Mouse (Mus musculus) limb, embryonic 13.5 days (tissue): ENCODE results near the gene Lrrk1. TPM values are rescaled to one million over a fixed set of nuclear protein-coding genes. Genes with fewer than 3 reads are reported as not detected.
"Not testable (repeated sequence)": the region's sequence is repeated elsewhere in the genome, so short reads cannot be mapped to it uniquely, and the experiment has no call there.

Source experiments
- ATAC-seq: fragments of 200-750 bp; cut with Nextera tagmentation; 2 replicates; pipeline ENCODE4 v1.8.0; 2017; ENCODE audit warnings: low read depth, moderate number of reproducible peaks, moderate TSS enrichment; ENCODE audit not compliant: low FRiP score
- H3K27ac ChIP-seq: fragments of 300-500 bp; sonication (generic); 2 replicates; pipeline ENCODE4 v1.5.1; 2015; ENCODE audit warnings: inconsistent platforms, mild to moderate bottlenecking, moderate library complexity
- H3K27me3 ChIP-seq: fragments of 300-500 bp; sonication (generic); 2 replicates; pipeline ENCODE4 v1.6.1; 2015; ENCODE audit warnings: mild to moderate bottlenecking, inconsistent platforms
- H3K36me3 ChIP-seq: fragments of 300-500 bp; sonication (generic); 2 replicates; pipeline ENCODE4 v1.6.1; 2015; ENCODE audit warnings: inconsistent platforms, mild to moderate bottlenecking, moderate library complexity
- H3K4me1 ChIP-seq: fragments of 300-500 bp; sonication (generic); 2 replicates; pipeline ENCODE4 v1.6.1; 2015; ENCODE audit warnings: inconsistent platforms
- H3K4me2 ChIP-seq: fragments of 300-500 bp; sonication (generic); replicated peaks from 2 replicates; pipeline ENCODE4 v1.6.1; 2015; ENCODE audit warnings: inconsistent platforms, mild to moderate bottlenecking, moderate library complexity
- H3K4me3 ChIP-seq: fragments of 300-500 bp; sonication (generic); 2 replicates; pipeline ENCODE4 v1.5.1; 2015; ENCODE audit warnings: moderate library complexity, mild to moderate bottlenecking, inconsistent platforms
- H3K9ac ChIP-seq: fragments of 300-500 bp; sonication (generic); 2 replicates; pipeline ENCODE4 v1.6.1; 2015; ENCODE audit warnings: mild to moderate bottlenecking, inconsistent platforms
- H3K9me3 ChIP-seq: fragments of 300-500 bp; sonication (generic); 2 replicates; pipeline ENCODE4 v1.6.1; 2016; ENCODE audit warnings: inconsistent platforms
- WGBS: fragments of 180-500 bp; shearing (Covaris S2); methylation state at CpG from one replicate; pipeline ENCODE4 v1.1.7; 2015; 5-methylcytosine and 5-hydroxymethylcytosine counted together
- polyA plus RNA-seq: library from polyadenylated mRNA; unstranded; fragments of >200 nt; fragmentation: Nextera tagmentation; extraction: Ambion mirVana; gene quantifications from 2 replicates; pipeline ENCODE4 v1.2.1, GENCODE M21; 2015

Gene Lrrk1
- polyA plus RNA-seq, 1 experiment from 2014 or later, result 14.1 TPM

- 27% methylated on average over 8 of the region's 8 CpGs for WGBS
- Histone ChIP-seq H3K4me2 (no peak overlapping the region), H3K4me1 (peaks cover 40% of the 10 kb centered on the region), H3K27me3 (no peaks in the 10 kb centered on the region), H3K27ac (peak overlapping the region; percentile 52), H3K4me3 (no peak overlapping the region), H3K9ac (no peak overlapping the region), H3K36me3 (no peaks in the 10 kb centered on the region), H3K9me3 (no peaks in the 10 kb centered on the region)
- ATAC-seq, result peak; percentile 66; the same call in 1 of the 2 replicates
These were observed 187.2 kb downstream of the Lrrk1 start for GRCm38 (mm10) chr7:66200791-66201450.

- no peaks in the 10 kb centered on the region for H3K27me3 ChIP-seq
- H3K9me3 ChIP-seq, result no peaks in the 10 kb centered on the region
- H3K4me2 ChIP-seq, result no peak overlapping the region
- H3K27ac ChIP-seq, result peak overlapping the region; percentile 52
- H3K36me3 ChIP-seq, result no peaks in the 10 kb centered on the region
- no peak overlapping the region for H3K9ac ChIP-seq
- 79% methylated on average over 3 of the region's 3 CpGs for WGBS
- no peak; the same call in 1 of the 2 replicates for ATAC-seq
- H3K4me3 ChIP-seq, result no peak overlapping the region
- H3K4me1 ChIP-seq, result peaks cover 40% of the 10 kb centered on the region
These were observed 187.8 kb downstream of the Lrrk1 start for GRCm38 (mm10) chr7:66200383-66200782.

GRCm38 (mm10) chr7:66199391-66199831, 188.7 kb downstream of the Lrrk1 start:
- Histone ChIP-seq H3K4me2 (no peak overlapping the region), H3K27ac (peak overlapping the region; percentile 69; the same call in 1 of the 2 replicates), H3K4me3 (no peak overlapping the region), H3K4me1 (peaks cover 40% of the 10 kb centered on the region), H3K27me3 (no peaks in the 10 kb centered on the region), H3K9ac (no peak overlapping the region), H3K36me3 (no peaks in the 10 kb centered on the region), H3K9me3 (no peaks in the 10 kb centered on the region)
- 0 out of 2 replicates have a peak, but pooled peaks have one; percentile 41 for ATAC-seq
- 66% methylated on average over 5 of the region's 5 CpGs for WGBS

GRCm38 (mm10) chr7:66198416-66198815, 189.7 kb downstream of the Lrrk1 start:
- Histone ChIP-seq H3K27me3 (no peaks in the 10 kb centered on the region), H3K4me1 (peaks cover 40% of the 10 kb centered on the region), H3K27ac (peak overlapping the region; percentile 69; the same call in 1 of the 2 replicates), H3K9me3 (no peaks in the 10 kb centered on the region), H3K4me3 (no peak overlapping the region), H3K4me2 (no peak overlapping the region), H3K9ac (no peak overlapping the region), H3K36me3 (no peaks in the 10 kb centered on the region)
- WGBS, result 57% methylated on average over 10 of the region's 10 CpGs
- ATAC-seq, result no peak

GRCm38 (mm10) chr7:66196609-66197445, 191.3 kb downstream of the Lrrk1 start:
- no peak for ATAC-seq
- H3K27ac ChIP-seq, result no peak overlapping the region

GRCm38 (mm10) chr7:66195881-66196280, 192.3 kb downstream of the Lrrk1 start:
- peaks cover 32% of the 10 kb centered on the region for H3K4me1 ChIP-seq
- H3K27me3 ChIP-seq, result no peaks in the 10 kb centered on the region
- no peak overlapping the region for H3K27ac ChIP-seq
- no peaks in the 10 kb centered on the region for H3K9me3 ChIP-seq
- no peak overlapping the region for H3K4me3 ChIP-seq
- no peaks in the 10 kb centered on the region for H3K36me3 ChIP-seq
- WGBS, result 93% methylated on average over 1 of the region's 1 CpGs
- ATAC-seq, result no peak
- H3K4me2 ChIP-seq, result no peak overlapping the region
- no peak overlapping the region for H3K9ac ChIP-seq

More at GRCm38 (mm10) chr7:66196609-66197445, 191.3 kb downstream of the Lrrk1 start:
- H3K36me3 ChIP-seq, result no peaks in the 10 kb centered on the region
- peaks cover 40% of the 10 kb centered on the region for H3K4me1 ChIP-seq
- no peaks in the 10 kb centered on the region for H3K27me3 ChIP-seq
- 81% methylated on average over 11 of the region's 11 CpGs for WGBS
- no peak overlapping the region for H3K9ac ChIP-seq
- no peak overlapping the region for H3K4me3 ChIP-seq
- no peak overlapping the region for H3K4me2 ChIP-seq
- no peaks in the 10 kb centered on the region for H3K9me3 ChIP-seq

GRCm38 (mm10) chr7:66194511-66194910, 193.6 kb downstream of the Lrrk1 start:
- no peak overlapping the region for H3K4me3 ChIP-seq
- ATAC-seq, result no peak
- no peaks in the 10 kb centered on the region for H3K27me3 ChIP-seq
- H3K4me2 ChIP-seq, result no peak overlapping the region
- no peak overlapping the region for H3K9ac ChIP-seq
- peaks cover 20% of the 10 kb centered on the region for H3K4me1 ChIP-seq
- no peaks in the 10 kb centered on the region for H3K9me3 ChIP-seq
- no peaks in the 10 kb centered on the region for H3K36me3 ChIP-seq
- 85% methylated on average over 3 of the region's 3 CpGs for WGBS
- no peak overlapping the region for H3K27ac ChIP-seq

- not testable (repeated sequence) for H3K4me2 ChIP-seq, H3K9ac ChIP-seq, H3K4me3 ChIP-seq, H3K4me1 ChIP-seq, H3K9me3 ChIP-seq, ATAC-seq, H3K36me3 ChIP-seq, H3K27me3 ChIP-seq, H3K27ac ChIP-seq
- WGBS, result 89% methylated on average over 10 of the region's 10 CpGs
These were observed 197.8 kb downstream of the Lrrk1 start for GRCm38 (mm10) chr7:66190385-66190784.

GRCm38 (mm10) chr7:66187581-66188231, 200.4 kb downstream of the Lrrk1 start:
- Histone ChIP-seq H3K4me2 (no peak overlapping the region), H3K4me3 (no peak overlapping the region), H3K27ac (no peak overlapping the region), H3K36me3 (no peaks in the 10 kb centered on the region), H3K9me3 (no peaks in the 10 kb centered on the region), H3K9ac (no peak overlapping the region), H3K27me3 (no peaks in the 10 kb centered on the region), H3K4me1 (peaks cover 11% of the 10 kb centered on the region)
- ATAC-seq, result no peak
- 78% methylated on average over 4 of the region's 4 CpGs for WGBS

- peaks cover 14% of the 10 kb centered on the region for H3K4me1 ChIP-seq
- ATAC-seq, result no peak
- H3K4me3 ChIP-seq, result no peak overlapping the region
- no peaks in the 10 kb centered on the region for H3K9me3 ChIP-seq
- 89% methylated on average over 5 of the region's 5 CpGs for WGBS
- H3K36me3 ChIP-seq, result no peaks in the 10 kb centered on the region
- H3K4me2 ChIP-seq, result no peak overlapping the region
- H3K27ac ChIP-seq, result no peak overlapping the region
- H3K9ac ChIP-seq, result no peak overlapping the region
- H3K27me3 ChIP-seq, result no peaks in the 10 kb centered on the region
These were observed 202.8 kb downstream of the Lrrk1 start for GRCm38 (mm10) chr7:66185370-66185769.

- H3K27me3 ChIP-seq, result no peaks in the 10 kb centered on the region
- ATAC-seq, result no peak
- 80% methylated on average over 4 of the region's 4 CpGs for WGBS
- H3K4me1 ChIP-seq, result peaks cover 19% of the 10 kb centered on the region
- H3K9ac ChIP-seq, result no peak overlapping the region
- no peaks in the 10 kb centered on the region for H3K36me3 ChIP-seq
- H3K4me2 ChIP-seq, result no peak overlapping the region
- H3K27ac ChIP-seq, result no peak overlapping the region
- H3K9me3 ChIP-seq, result no peaks in the 10 kb centered on the region
- no peak overlapping the region for H3K4me3 ChIP-seq
These were observed 204.1 kb downstream of the Lrrk1 start for GRCm38 (mm10) chr7:66184026-66184425.

GRCm38 (mm10) chr7:66183404-66183803, 204.7 kb downstream of the Lrrk1 start:
- Histone ChIP-seq H3K36me3 (no peaks in the 10 kb centered on the region), H3K4me1 (peaks cover 19% of the 10 kb centered on the region), H3K27me3 (no peaks in the 10 kb centered on the region), H3K27ac (no peak overlapping the region), H3K9me3 (no peaks in the 10 kb centered on the region), H3K4me3 (no peak overlapping the region), H3K4me2 (no peak overlapping the region), H3K9ac (no peak overlapping the region)
- peak; percentile 38 for ATAC-seq
- WGBS, result 24% methylated on average over 8 of the region's 8 CpGs
